Mouse (Mus musculus): ENCODE data around the gene Car5a. TPM values are rescaled to one million over a fixed set of nuclear protein-coding genes. Genes with fewer than 3 reads are reported as not detected.

Gene Car5a
- total RNA-seq, 1 experiment from 2014 or later = 6.4 TPM

- no peak for DNase-seq
Measured at GRCm38 (mm10) chr8:121880818-121881217, 63.9 kb downstream of the Car5a start.

DNA sequence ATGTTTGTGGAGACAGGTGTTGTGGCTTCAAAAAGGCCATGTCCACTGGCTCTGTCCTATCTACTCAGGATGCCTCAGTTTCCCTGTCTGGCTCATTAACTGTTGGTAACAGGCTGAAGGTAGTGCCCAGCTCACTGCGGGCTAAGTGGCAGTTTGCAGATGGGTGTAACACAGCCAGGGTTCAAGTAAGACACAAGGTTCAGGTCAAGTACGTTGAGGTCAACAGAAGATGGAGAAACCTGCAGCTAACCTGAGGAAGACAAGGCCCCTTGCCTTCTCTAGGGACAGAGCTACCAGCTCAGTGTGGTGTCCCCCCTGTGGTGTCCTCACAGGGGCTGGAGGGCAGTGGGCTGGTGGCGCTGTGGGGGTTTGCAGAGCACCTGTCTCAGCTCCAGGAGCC is 65.0 kb downstream of the Car5a start:
- DNase-seq = no peak

DNA sequence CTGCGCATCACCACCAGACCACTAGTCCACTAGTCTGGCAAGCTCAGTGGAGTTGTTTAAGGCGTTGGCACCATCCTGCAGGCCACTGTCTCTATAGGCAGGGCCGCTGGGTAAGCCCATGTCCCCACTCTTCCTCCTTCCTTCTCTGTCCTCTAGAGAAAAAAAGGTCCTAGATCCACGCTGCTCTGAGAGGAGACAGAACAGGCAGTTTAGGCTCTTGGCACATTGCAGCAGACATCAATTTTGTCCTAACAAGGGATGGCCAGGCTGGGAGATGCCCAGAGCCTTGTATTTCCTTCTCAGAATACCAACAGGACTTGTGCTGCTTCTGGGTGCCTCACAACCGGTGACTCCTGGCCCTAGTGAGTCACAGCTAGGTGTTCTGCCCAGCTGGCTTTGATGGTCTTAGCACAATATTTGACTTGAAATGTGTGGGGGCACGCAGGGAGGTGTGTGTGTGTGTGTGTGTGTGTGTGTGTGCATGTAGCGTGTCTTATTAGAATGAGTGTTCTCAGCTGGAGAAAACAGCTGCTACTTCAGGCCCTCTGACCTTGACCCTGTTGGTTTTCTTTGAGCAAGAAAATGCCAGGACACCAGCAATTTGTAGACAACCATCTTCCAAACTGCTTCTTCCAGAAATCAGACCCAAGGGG is 66.8 kb downstream of the Car5a start:
- DNase-seq = no peak

DNA sequence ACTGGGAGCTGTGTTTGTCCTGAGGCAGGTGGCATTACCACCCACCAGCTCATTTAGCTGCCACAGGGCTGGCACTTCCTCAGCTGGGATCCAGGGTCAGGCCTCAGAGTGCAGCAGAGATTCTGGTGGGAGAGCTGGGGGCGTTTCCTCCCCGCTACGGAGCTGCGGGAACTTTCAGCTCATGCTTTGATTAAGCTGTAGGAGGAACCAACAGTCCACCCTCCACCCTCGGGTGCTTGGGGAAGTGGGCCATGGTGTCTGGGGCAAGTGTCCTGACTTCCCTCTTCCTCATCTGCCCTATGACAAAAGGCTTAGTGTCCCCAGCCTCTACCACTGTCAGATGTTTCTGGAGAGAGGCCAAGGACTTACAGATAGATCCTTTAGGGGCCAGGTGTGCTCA is 67.5 kb downstream of the Car5a start:
- no peak for DNase-seq

DNA sequence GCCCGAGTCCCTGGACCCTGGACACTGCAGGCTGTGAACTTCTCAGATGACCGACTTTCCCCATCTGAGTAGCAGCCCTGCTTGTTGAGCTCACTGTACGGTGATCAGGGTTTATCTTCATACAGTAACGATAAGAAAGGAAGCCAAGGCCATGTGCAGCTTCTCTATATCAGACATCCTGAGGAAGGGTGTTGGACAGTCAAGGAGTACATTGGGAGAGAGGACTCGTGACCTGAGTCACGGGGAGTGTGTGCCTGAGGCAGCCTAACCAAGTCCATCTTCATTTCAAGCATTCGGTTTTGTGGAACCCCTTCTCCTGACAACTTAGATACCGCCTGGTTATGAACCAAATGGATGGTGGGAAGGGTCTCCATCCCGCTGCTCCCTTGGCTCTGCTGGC is 69.2 kb downstream of the Car5a start:
- no peak for DNase-seq

GRCm38 (mm10) chr8:121875045-121875444 is 69.7 kb downstream of the Car5a start:
- DNase-seq = no peak

DNA sequence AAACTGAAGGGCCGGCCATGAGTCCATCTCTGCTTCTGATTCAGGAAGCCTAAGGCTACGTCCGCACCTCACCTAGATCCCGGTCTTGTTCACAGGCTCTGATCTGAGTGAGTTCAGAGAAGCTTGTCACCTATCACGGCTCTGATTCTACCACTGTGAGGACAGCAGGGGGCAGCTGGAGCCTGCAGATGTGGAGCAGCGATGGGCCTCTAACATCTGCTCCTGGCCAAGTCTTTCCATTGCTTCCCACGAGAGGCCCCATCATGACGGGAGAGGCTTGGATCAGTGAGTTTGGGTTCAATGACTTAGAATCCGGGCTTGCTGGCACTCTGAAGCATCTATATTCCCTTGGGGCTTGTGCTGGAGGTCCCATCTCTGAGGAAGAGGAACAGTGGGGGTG is 70.7 kb downstream of the Car5a start:
- DNase-seq = peak; percentile 82

DNA sequence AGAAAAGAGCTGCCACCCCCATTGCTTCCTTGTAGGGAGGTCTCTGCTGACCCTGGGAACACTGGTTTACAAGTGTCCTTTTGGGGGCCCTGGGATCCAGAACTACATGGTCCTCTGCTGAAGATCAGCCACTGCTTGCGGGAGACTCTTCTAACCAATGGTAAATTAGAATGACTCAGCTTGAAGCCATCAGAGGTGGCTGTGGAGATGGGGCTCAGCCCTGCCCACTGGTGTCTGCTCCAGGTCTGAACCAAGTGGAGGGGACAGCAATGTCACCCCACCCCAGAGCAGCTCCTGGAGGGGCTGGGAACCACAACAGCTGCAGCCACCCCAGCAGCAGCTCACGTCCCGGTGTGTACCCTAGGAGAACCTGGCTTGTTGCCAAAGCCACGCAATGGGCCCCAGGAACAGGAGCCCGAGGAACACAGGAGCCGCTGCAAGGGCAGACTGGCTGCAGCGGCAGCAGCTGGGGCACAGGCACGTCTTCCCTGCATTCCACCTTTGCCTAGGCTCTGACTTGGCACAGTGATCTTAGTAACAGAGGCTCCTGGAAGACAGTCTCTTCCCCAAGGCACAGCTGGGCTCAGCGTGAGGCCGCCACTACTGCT is 72.8 kb downstream of the Car5a start:
- peak; percentile 66 for DNase-seq

DNA sequence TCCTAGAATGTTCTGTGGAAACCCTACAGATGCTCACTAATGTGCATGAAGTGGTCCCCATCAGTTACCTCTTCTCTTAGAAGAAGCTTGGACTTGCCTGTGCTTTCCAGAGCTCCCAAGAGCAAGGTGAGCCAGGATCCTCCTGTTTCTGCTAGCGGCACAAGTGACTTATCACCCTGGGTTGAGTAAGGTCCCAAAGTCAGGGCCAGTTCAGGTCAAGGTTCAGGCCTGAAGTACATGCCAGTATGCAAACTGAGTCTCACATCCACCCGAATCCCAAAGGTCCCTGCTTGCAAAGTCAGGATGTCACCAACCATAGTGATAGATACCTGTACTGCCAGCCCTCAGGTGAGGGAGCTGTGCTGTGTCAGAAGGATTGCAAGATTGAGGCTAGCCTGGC is 74.5 kb downstream of the Car5a start:
- DNase-seq = no peak

DNA sequence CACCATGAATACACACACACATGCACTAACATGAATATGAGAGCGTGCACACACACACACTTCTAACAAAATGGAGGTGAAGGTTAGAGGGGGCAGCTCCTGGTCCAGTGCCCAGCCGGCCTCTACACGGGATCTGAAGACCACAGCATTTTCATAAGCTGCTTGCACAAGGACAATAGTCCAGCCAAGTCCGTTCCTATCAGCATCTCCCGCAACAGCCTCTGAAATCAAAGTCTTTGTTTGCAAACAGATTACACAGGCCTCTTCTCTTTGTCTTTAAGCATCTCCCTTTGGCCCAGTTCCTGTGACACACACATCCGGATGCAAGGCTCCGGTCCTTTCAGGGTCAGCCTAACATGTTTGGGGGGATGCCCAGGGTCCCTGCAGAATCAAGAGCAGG is 75.8 kb downstream of the Car5a start:
- no peak for DNase-seq

- peak; percentile 80 for DNase-seq
Measured at GRCm38 (mm10) chr8:121868196-121868595, 76.5 kb downstream of the Car5a start.

Small RNAs within 50 kb of the gene (microRNA-seq; reads per million reads assigned to microRNA genes)
- 0 to 0.43 reads per million in 2 experiments for gene Mir7237

Other genes with a start within 250 kb of the Car5a start
- 2.1 and 2.7 TPM in 2 replicates for gene Jph3, start 215.3 kb downstream of the Car5a start, total RNA-seq (2021)
- gene Klhdc4, start 115.3 kb downstream of the Car5a start, total RNA-seq (2021) = 20.4 and 22.3 TPM in 2 replicates
- 41.4 and 46.8 TPM in 2 replicates for gene Slc7a5, start 37.2 kb downstream of the Car5a start, total RNA-seq (2021)
- 30.4 and 31.2 TPM in 2 replicates for gene Banp, start 4.8 kb upstream of the Car5a start, total RNA-seq (2021)